Mouse (Mus musculus): ENCODE results near the gene Ptgr1. TPM values are rescaled to one million over a fixed set of nuclear protein-coding genes. Genes with fewer than 3 reads are reported as not detected.
A peak's percentile ranks its signal among the peaks of the same experiment; 100 is the strongest.

Ptgr1 gene
- 3.0 and 3.4 TPM in 2 replicates for polyA plus RNA-seq (2012; rRNA removed)

GRCm38 (mm10) chr4:58986540-58987190 lies at the start of gene Ptgr1:
TSS of gene Ptgr1 (minus strand) at chr4:58987119.
- 3% methylated on average over 28 of the region's 28 CpGs for WGBS
- Histone ChIP-seq H3K4me3 (ENCODE audit: control insufficient read depth, insufficient read depth, low read length) (peak within 1 kb of the TSS; percentile 99), H3K27ac (ENCODE audit: control insufficient read depth, insufficient read depth, low read length) (no peak within 1 kb of the TSS), H3K36me3 (ENCODE audit: control insufficient read depth, insufficient read depth, low read length) (no peaks in the 10 kb centered on the region), H3K27me3 (ENCODE audit: control insufficient read depth, insufficient read depth, low read length) (no peaks in the 10 kb centered on the region), H3K4me1 (replicated peaks; ENCODE audit: control insufficient read depth, insufficient read depth, low read length) (peaks cover 6% of the 10 kb centered on the region)
- TF ChIP-seq POLR2A (IDR thresholded peaks at IDR 0.05; ENCODE audit: control insufficient read depth, extremely low read depth, insufficient read depth, low read length, poor library complexity) = 0 out of 2 replicates have a peak, but pooled peaks have one; percentile 28
- TF ChIP-seq CTCF (IDR thresholded peaks at IDR 0.05; ENCODE audit: borderline replicate concordance, control insufficient read depth, extremely low read depth, insufficient read depth, low read length, poor library complexity) = no peak
- DNase-seq = peak; percentile 85

GRCm38 (mm10) chr4:59035786-59036350 lies 48.9 kb upstream of the Ptgr1 start:
- H3K4me3 ChIP-seq (ENCODE audit: control insufficient read depth, insufficient read depth, low read length) = peak overlapping the region; percentile 86
- WGBS = 44% methylated on average over 18 of the region's 18 CpGs
- no peaks in the 10 kb centered on the region for H3K36me3 ChIP-seq (ENCODE audit: control insufficient read depth, insufficient read depth, low read length)
- peaks cover 14% of the 10 kb centered on the region for H3K4me1 ChIP-seq (replicated peaks; ENCODE audit: control insufficient read depth, insufficient read depth, low read length)
- H3K27ac ChIP-seq (ENCODE audit: control insufficient read depth, insufficient read depth, low read length) = no peak overlapping the region
- DNase-seq = no peak
- TF ChIP-seq CTCF (IDR thresholded peaks at IDR 0.05; ENCODE audit: borderline replicate concordance, control insufficient read depth, extremely low read depth, insufficient read depth, low read length, poor library complexity) (no peak), POLR2A (IDR thresholded peaks at IDR 0.05; ENCODE audit: control insufficient read depth, extremely low read depth, insufficient read depth, low read length, poor library complexity) (no peak)
- H3K27me3 ChIP-seq (ENCODE audit: control insufficient read depth, insufficient read depth, low read length) = no peaks in the 10 kb centered on the region

GRCm38 (mm10) chr4:59034918-59035785 lies 48.2 kb upstream of the Ptgr1 start, which contains the start of gene Gng10:
TSS of gene Gng10 (plus strand) at chr4:59035088.
- 12% methylated on average over 76 of the region's 76 CpGs for whole genome bisulfite sequencing
- Histone ChIP-seq H3K4me3 (ENCODE audit: control insufficient read depth, insufficient read depth, low read length) (peak within 1 kb of the TSS; percentile 86), H3K36me3 (ENCODE audit: control insufficient read depth, insufficient read depth, low read length) (no peaks in the 10 kb centered on the region), H3K4me1 (replicated peaks; ENCODE audit: control insufficient read depth, insufficient read depth, low read length) (peaks cover 12% of the 10 kb centered on the region), H3K27me3 (ENCODE audit: control insufficient read depth, insufficient read depth, low read length) (no peaks in the 10 kb centered on the region), H3K27ac (ENCODE audit: control insufficient read depth, insufficient read depth, low read length) (no peak within 1 kb of the TSS)
- DNase-seq = peak; percentile 74
- peak; percentile 44; the same call in 1 of the 2 replicates for TF ChIP-seq POLR2A (IDR thresholded peaks at IDR 0.05; ENCODE audit: control insufficient read depth, extremely low read depth, insufficient read depth, low read length, poor library complexity)
- TF ChIP-seq CTCF (IDR thresholded peaks at IDR 0.05; ENCODE audit: borderline replicate concordance, control insufficient read depth, extremely low read depth, insufficient read depth, low read length, poor library complexity) = peak; percentile 41; the same call in 1 of the 2 replicates

GRCm38 (mm10) chr4:59034325-59034917 lies 47.5 kb upstream of the Ptgr1 start:
- H3K4me1 ChIP-seq (replicated peaks; ENCODE audit: control insufficient read depth, insufficient read depth, low read length) = peaks cover 12% of the 10 kb centered on the region
- no peaks in the 10 kb centered on the region for H3K36me3 ChIP-seq (ENCODE audit: control insufficient read depth, insufficient read depth, low read length)
- no peak overlapping the region for H3K27ac ChIP-seq (ENCODE audit: control insufficient read depth, insufficient read depth, low read length)
- H3K4me3 ChIP-seq (ENCODE audit: control insufficient read depth, insufficient read depth, low read length) = no peak overlapping the region
- 69% methylated on average over 10 of the region's 10 CpGs for WGBS
- no peak for TF ChIP-seq CTCF (IDR thresholded peaks at IDR 0.05; ENCODE audit: borderline replicate concordance, control insufficient read depth, extremely low read depth, insufficient read depth, low read length, poor library complexity)
- DNase-seq = no peak
- no peaks in the 10 kb centered on the region for H3K27me3 ChIP-seq (ENCODE audit: control insufficient read depth, insufficient read depth, low read length)

- H3K4me1 ChIP-seq (replicated peaks; ENCODE audit: control insufficient read depth, insufficient read depth, low read length) = no peaks in the 10 kb centered on the region; the same call in 1 of the 2 replicates
- WGBS = 99% methylated on average over 2 of the region's 2 CpGs
- no peaks in the 10 kb centered on the region for H3K27me3 ChIP-seq (ENCODE audit: control insufficient read depth, insufficient read depth, low read length)
- TF ChIP-seq CTCF (IDR thresholded peaks at IDR 0.05; ENCODE audit: borderline replicate concordance, control insufficient read depth, extremely low read depth, insufficient read depth, low read length, poor library complexity) (no peak), POLR2A (IDR thresholded peaks at IDR 0.05; ENCODE audit: control insufficient read depth, extremely low read depth, insufficient read depth, low read length, poor library complexity) (no peak)
- no peak for DNase-seq
- H3K27ac ChIP-seq (ENCODE audit: control insufficient read depth, insufficient read depth, low read length) = no peak overlapping the region
- no peak overlapping the region for H3K4me3 ChIP-seq (ENCODE audit: control insufficient read depth, insufficient read depth, low read length)
- H3K36me3 ChIP-seq (ENCODE audit: control insufficient read depth, insufficient read depth, low read length) = peaks cover 4% of the 10 kb centered on the region; the same call in 1 of the 2 replicates
Observed at GRCm38 (mm10) chr4:59016922-59017321, 30.0 kb upstream of the Ptgr1 start.

- Histone ChIP-seq H3K4me3 (ENCODE audit: control insufficient read depth, insufficient read depth, low read length) (no peak overlapping the region), H3K27me3 (ENCODE audit: control insufficient read depth, insufficient read depth, low read length) (no peaks in the 10 kb centered on the region), H3K4me1 (replicated peaks; ENCODE audit: control insufficient read depth, insufficient read depth, low read length) (peaks cover 4% of the 10 kb centered on the region), H3K27ac (ENCODE audit: control insufficient read depth, insufficient read depth, low read length) (no peak overlapping the region), H3K36me3 (ENCODE audit: control insufficient read depth, insufficient read depth, low read length) (peaks cover 2% of the 10 kb centered on the region; the same call in 1 of the 2 replicates)
- no peak for DNase-seq
- WGBS = 93% methylated on average over 3 of the region's 3 CpGs
- TF ChIP-seq CTCF (IDR thresholded peaks at IDR 0.05; ENCODE audit: borderline replicate concordance, control insufficient read depth, extremely low read depth, insufficient read depth, low read length, poor library complexity) (no peak), POLR2A (IDR thresholded peaks at IDR 0.05; ENCODE audit: control insufficient read depth, extremely low read depth, insufficient read depth, low read length, poor library complexity) (no peak)
Observed at GRCm38 (mm10) chr4:59015181-59015580, 28.3 kb upstream of the Ptgr1 start.
